Mouse (Mus musculus) C2C12 (cell line): ENCODE data around the gene Gpr1. TPM values are rescaled to one million over a fixed set of nuclear protein-coding genes. Genes with fewer than 3 reads are reported as not detected.

Source experiments
- H3K27me3 ChIP-seq: one replicate; pipeline ENCODE4 v1.6.1; 2011; ENCODE audit not compliant: control insufficient read depth, insufficient read depth, insufficient read length
- H3K36me3 ChIP-seq: one replicate; pipeline ENCODE4 v1.6.1; 2011; ENCODE audit not compliant: control insufficient read depth, insufficient read depth
- H3K4me3 ChIP-seq: one replicate; pipeline ENCODE4 v1.5.1; 2011; ENCODE audit warnings: mild to moderate bottlenecking, control low read depth; ENCODE audit not compliant: poor library complexity, insufficient read depth, severe bottlenecking
- H3K79me2 ChIP-seq: one replicate; pipeline ENCODE4 v1.6.1; 2011; ENCODE audit not compliant: control insufficient read depth, insufficient read depth
- H3K79me3 ChIP-seq: one replicate; pipeline ENCODE4 v1.6.1; 2011; ENCODE audit warnings: low read depth, control low read depth
- H3ac ChIP-seq: one replicate; pipeline ENCODE3; 2011; ENCODE audit warnings: low read depth; ENCODE audit not compliant: control insufficient read depth, insufficient read length
- CEBPB ChIP-seq: IDR thresholded peaks from one replicate; pipeline ENCODE4 v1.6.1; 2011; ENCODE audit warnings: low read depth, mild to moderate bottlenecking, control low read depth, moderate library complexity
- CTCF ChIP-seq: IDR thresholded peaks from one replicate; pipeline ENCODE4 v1.5.1; 2011; ENCODE audit not compliant: control insufficient read depth, insufficient read depth, insufficient read length
- FOSL1 ChIP-seq: IDR thresholded peaks from one replicate; pipeline ENCODE4 v1.8.0; 2011; ENCODE audit warnings: mild to moderate bottlenecking, low read length; ENCODE audit not compliant: poor library complexity, insufficient read depth, severe bottlenecking
- MAX ChIP-seq: IDR thresholded peaks from one replicate; pipeline ENCODE4 v1.6.1; 2011; ENCODE audit warnings: mild to moderate bottlenecking, control low read depth
- MYOD1 ChIP-seq: IDR thresholded peaks from one replicate; pipeline ENCODE4 v1.6.1; 2011; ENCODE audit warnings: low read depth; ENCODE audit not compliant: control insufficient read depth, insufficient read length
- MYOG ChIP-seq: IDR thresholded peaks from one replicate; pipeline ENCODE4 v1.6.1; 2011; ENCODE audit not compliant: control insufficient read depth, insufficient read length; ENCODE audit errors: extremely low read depth
- USF1 ChIP-seq: IDR thresholded peaks from one replicate; pipeline ENCODE4 v1.6.1; 2011; ENCODE audit warnings: low read depth, mild to moderate bottlenecking, control low read depth, moderate library complexity
- long read RNA-seq, 2 experiments: library from polyadenylated mRNA; unstranded; transcript quantifications; one replicate each; pipeline ENCODE4 v2.0.0; 2019 to 2020
- polyA plus RNA-seq: library from polyadenylated mRNA; unstranded; fragments of >200 nt; fragmentation: generic; extraction: Trizol; gene quantifications from one replicate; pipeline ENCODE4 v1.2.1, GENCODE M21; 2012; ENCODE audit warnings: missing spikeins

The Gpr1 gene
- polyA plus RNA-seq = not detected
- long read RNA-seq, experiment 1 = 0 reads
- long read RNA-seq, experiment 2 = 0 reads

DNA sequence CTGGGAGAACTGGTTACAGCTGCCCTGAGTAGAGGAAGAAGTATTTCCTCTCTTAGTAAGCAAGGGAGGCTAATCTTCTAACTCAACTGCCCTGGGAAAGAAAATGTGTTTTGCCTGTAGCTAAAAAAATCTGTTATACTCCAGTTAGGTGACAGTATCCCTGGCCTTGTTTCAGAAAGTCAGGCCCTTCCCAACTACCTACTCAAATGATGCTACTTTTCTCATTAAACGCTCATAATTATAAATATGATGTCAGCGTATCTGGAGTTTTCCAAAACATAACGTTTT, at the start of gene Gpr1:
Gene Gpr1, minus strand, starts transcription at position 273 of the 288 bp plus-strand sequence.
- H3K27me3 ChIP-seq = no peaks in the 10 kb centered on the region
- no peak within 1 kb of the TSS for H3ac ChIP-seq
- H3K79me3 ChIP-seq = no peaks in the 10 kb centered on the region
- no peaks in the 10 kb centered on the region for H3K79me2 ChIP-seq
- H3K4me3 ChIP-seq = no peak within 1 kb of the TSS
- H3K36me3 ChIP-seq = no peaks in the 10 kb centered on the region
- no peak for TF ChIP-seq MYOG
- TF ChIP-seq CTCF = no peak

DNA sequence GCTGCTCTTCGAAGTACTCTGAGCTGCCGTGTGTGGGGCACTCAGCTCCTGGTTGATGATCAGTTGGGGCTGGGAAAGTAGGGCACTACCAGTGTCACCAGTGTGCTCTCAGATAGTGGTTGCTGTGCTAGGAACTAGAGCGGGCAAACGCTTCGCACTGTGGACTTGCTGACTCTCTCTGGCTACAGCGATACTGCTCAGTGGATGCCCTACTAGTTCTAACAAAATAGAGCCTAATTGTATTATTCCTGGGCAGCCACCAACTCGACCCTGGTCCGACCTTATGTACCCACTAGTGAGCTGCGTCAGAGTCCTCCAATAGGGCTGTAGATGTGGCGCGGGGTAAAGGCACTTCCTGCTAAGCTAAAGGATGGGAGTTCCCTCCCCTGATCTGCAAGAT, 49.3 kb upstream of the Gpr1 start:
- Histone ChIP-seq H3K27me3 (peaks cover 37% of the 10 kb centered on the region), H3K79me3 (no peaks in the 10 kb centered on the region), H3K36me3 (no peaks in the 10 kb centered on the region), H3ac (no peak overlapping the region), H3K4me3 (no peak overlapping the region), H3K79me2 (no peaks in the 10 kb centered on the region)
- TF ChIP-seq MYOD1 = no peak
- TF ChIP-seq CTCF = no peak
- no peak for TF ChIP-seq USF1
- TF ChIP-seq MYOG = no peak
- no peak for TF ChIP-seq CEBPB
- TF ChIP-seq MAX = no peak
- TF ChIP-seq FOSL1 = no peak

DNA sequence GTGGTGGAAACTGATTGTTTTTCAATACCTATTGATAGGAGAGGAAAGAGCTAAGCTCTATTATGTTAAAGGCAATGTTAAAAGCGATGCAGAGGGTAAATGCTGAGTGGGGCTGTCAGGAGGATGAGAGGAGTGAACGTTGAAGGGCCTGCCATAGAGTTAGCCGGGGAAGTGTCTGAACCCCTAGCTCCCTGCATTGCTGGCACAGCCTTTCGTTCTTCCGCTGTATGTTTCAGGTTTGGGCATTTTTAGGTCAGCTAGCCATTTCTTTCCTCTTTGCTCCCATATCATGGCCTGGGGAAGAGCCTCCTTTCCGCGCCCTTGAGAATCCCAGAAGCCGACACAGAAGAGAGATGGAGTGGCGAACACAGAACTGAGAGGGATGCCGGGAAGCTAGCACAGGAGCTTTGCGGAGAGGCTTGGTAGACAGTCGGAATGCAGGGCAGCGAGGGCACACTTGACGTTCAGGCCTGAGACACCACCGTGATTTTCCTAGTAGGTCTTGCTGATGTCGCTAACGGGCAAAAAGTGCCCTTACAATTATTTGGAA, 46.8 kb upstream of the Gpr1 start:
- H3K4me3 ChIP-seq = no peak overlapping the region
- no peak overlapping the region for H3ac ChIP-seq
- TF ChIP-seq MYOG (no peak), MAX (no peak), MYOD1 (no peak), CEBPB (no peak)
- H3K36me3 ChIP-seq = no peaks in the 10 kb centered on the region
- H3K27me3 ChIP-seq = peaks cover 52% of the 10 kb centered on the region
- no peaks in the 10 kb centered on the region for H3K79me2 ChIP-seq
- H3K79me3 ChIP-seq = no peaks in the 10 kb centered on the region

DNA sequence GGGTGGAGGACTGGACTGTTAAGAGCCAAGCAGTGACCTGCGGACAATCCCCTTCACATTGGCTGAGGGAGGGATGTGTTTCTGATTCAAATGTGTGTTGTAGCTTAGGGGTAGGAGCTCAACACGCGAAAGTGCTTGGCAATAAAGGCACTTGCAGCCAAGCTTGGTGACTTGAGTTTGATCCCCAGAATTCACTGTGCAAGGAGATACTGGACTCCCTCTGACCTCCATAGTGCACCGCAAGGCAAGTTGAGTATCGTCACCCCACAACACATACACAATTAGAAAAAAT, 46.3 kb upstream of the Gpr1 start:
- Histone ChIP-seq H3ac (no peak overlapping the region), H3K36me3 (no peaks in the 10 kb centered on the region), H3K27me3 (peaks cover 53% of the 10 kb centered on the region), H3K79me2 (no peaks in the 10 kb centered on the region), H3K79me3 (no peaks in the 10 kb centered on the region), H3K4me3 (no peak overlapping the region)
- no peak for TF ChIP-seq MAX

DNA sequence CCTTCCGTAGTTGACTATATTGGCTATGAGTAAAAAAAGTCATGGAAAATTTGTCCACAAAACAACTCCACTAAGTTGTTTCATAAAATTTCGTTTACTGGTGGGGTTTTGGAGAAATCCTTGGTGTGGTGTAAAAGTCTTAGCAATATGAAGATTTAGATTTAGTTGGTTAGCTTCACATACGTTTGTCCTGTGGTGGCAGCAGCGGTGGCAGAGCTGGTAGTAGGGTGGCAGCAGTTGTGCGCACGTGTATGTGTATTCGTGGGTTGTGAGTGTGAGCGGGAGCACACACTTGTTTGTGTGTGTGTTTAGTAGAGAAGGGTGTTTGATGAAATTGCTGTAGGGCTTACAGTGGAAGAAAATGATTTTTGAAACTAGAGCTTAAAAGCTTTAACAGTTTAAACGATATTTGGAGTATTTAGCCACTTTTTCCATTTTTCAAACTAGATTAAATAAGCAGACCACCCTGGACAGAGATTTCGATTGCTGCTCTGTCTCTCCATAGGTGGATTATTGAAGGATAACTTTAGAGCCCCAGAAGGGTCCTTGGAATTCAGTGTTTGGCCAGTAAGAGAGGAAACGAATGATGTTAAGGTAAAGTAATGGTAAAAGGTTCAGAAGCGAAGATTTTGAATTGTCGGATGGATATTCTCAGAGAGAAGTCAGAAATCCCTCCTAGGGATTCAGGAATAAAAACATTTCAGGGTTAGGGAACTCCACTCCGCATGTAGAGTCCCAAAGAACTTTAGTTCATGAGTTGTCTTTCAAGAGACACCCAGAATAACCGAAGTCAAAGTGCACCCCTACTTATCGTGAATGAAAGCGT, 45.8 kb upstream of the Gpr1 start:
- no peak for TF ChIP-seq MYOG
- no peak for TF ChIP-seq CEBPB
- Histone ChIP-seq H3K4me3 (no peak overlapping the region), H3ac (no peak overlapping the region), H3K36me3 (no peaks in the 10 kb centered on the region), H3K79me3 (no peaks in the 10 kb centered on the region), H3K27me3 (peaks cover 54% of the 10 kb centered on the region), H3K79me2 (no peaks in the 10 kb centered on the region)

DNA sequence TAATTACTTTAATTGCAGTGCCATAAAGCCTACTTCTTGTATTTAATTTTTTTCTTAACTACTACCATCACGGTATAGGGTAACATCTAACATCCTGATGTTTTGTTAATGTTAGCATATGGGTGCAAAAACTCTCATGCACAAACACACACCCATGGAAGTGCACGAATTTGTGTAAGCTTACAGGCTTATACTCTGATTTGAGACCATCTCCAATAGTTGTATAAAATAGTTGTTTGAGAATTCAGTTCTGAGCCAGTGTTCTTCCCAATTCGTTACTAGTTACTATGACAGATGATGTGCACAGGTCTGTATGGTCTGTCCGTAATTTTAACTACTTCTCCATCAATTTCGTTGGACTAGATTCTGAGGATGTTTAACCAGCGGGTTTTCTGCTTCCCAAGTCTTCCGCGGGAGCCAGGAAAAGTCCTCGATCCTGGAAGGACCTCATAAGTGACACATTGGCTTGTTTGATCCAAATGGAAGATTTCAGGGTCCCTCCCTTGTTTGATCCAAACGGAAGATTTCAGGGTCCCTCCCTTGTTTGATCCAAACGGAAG, 45.0 kb upstream of the Gpr1 start:
- Histone ChIP-seq H3ac (no peak overlapping the region), H3K4me3 (no peak overlapping the region), H3K79me3 (no peaks in the 10 kb centered on the region), H3K27me3 (peaks cover 53% of the 10 kb centered on the region), H3K79me2 (no peaks in the 10 kb centered on the region), H3K36me3 (no peaks in the 10 kb centered on the region)
- TF ChIP-seq CTCF = no peak
- no peak for TF ChIP-seq CEBPB
- no peak for TF ChIP-seq MYOG
- TF ChIP-seq FOSL1 = no peak
- no peak for TF ChIP-seq MYOD1
- TF ChIP-seq MAX = no peak
- no peak for TF ChIP-seq USF1
